Mouse (Mus musculus) left cerebral cortex, adult 2 months (tissue): ENCODE results near the gene Cdc42se2. TPM values are rescaled to one million over a fixed set of nuclear protein-coding genes. Genes with fewer than 3 reads are reported as not detected.

Experiments used
- DNase-seq, 2 experiments: peaks; one replicate each; pipeline ENCODE4 v3.0.0; 2021 to 2022; ENCODE audit warnings: low spot score in 2 of 2, mixed read lengths in 1 of 2; ENCODE audit errors: extremely low spot score in 1 of 2
- H3K27ac ChIP-seq: fragments of 200-600 bp; 2 replicates; pipeline ENCODE4 v1.8.1; 2022
- H3K4me3 ChIP-seq: fragments of 200-600 bp; 2 replicates; pipeline ENCODE4 v1.8.1; 2022
- CTCF ChIP-seq: fragments of 200-600 bp; IDR thresholded peaks from 2 replicates; pipeline ENCODE4 v1.8.1; 2022; ENCODE audit warnings: antibody characterized with exemption, mild to moderate bottlenecking, moderate library complexity
- intact Hi-C: fragments of 180-260 bp; cut with DNase I; formaldehyde crosslinking; loops from one replicate; pipeline ENCODE4 v1.15.1; 2025
- total RNA-seq, 2 experiments: library from RNA; stranded (reverse); gene quantifications; 2 replicates each; pipeline ENCODE4 v1.2.3; 2021

The Cdc42se2 gene
- total RNA-seq, 2 experiments from 2014 or later, result 122 to 126 TPM

DNA sequence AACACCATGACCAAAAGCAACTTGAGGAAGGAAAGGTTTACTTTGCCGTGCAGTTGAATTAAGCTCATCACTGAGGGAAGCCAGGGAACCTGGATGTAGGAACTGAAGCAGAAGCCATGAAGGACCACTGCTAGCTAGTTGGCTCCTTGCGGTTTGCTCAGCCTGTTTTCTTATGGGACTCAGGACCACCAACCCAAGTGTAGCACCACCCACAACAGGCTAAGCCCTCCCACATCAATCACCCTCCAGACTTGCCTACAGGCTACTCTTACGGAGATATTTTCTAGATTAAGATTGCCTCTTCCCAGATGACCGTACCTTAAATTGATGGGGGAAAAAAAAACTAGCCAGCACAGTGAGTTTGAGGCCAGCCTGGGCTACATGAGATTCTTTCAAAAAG is 24.8 kb upstream of the Cdc42se2 start:
- intact Hi-C loops, result no loop called here
- no peak for TF ChIP-seq CTCF
- DNase-seq, result no peak
- Histone ChIP-seq H3K4me3 (no peak overlapping the region), H3K27ac (0 out of 2 replicates have a peak overlapping the region, but pooled peaks have one; percentile 59)

GRCm38 (mm10) chr11:54811054-54811453 is 23.6 kb upstream of the Cdc42se2 start:
- no peak for DNase-seq
- TF ChIP-seq CTCF, result no peak
- intact Hi-C loops, result no loop called here
- no peak overlapping the region for H3K27ac ChIP-seq
- no peak overlapping the region for H3K4me3 ChIP-seq

GRCm38 (mm10) chr11:54809582-54809981 is 22.1 kb upstream of the Cdc42se2 start:
- TF ChIP-seq CTCF, result no peak
- no peak overlapping the region for H3K4me3 ChIP-seq
- no peak overlapping the region for H3K27ac ChIP-seq
- intact Hi-C loops, result no loop called here
- no peak for DNase-seq

- intact Hi-C loops, result no loop called here
- H3K4me3 ChIP-seq, result no peak overlapping the region
- H3K27ac ChIP-seq, result no peak overlapping the region
- no peak for TF ChIP-seq CTCF
- no peak for DNase-seq
These were observed 20.7 kb upstream of the Cdc42se2 start for GRCm38 (mm10) chr11:54808177-54808576.

GRCm38 (mm10) chr11:54807669-54808068 is 20.2 kb upstream of the Cdc42se2 start:
- intact Hi-C loops, result no loop called here
- H3K4me3 ChIP-seq, result no peak overlapping the region
- H3K27ac ChIP-seq, result no peak overlapping the region
- TF ChIP-seq CTCF, result no peak
- DNase-seq, result no peak

DNA sequence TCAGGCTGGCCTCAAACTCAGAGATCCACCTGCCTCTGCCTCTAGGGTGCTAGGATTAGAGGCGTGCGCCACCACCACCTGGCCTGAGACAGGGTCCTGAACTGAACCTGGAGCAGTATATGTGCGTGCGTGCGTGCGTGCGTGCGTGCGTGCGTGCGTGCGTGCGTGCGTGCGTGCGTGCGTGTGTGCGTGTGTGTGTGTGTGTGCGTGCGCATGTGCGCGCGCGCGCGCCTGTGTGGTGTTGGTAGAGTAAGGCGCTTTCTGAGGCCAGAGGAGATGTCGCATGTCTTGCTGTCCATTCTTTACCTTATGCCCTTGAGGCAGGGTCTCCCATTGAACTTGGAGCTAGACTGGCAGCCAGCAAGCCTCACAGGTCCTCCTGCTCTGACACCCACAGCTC is 19.4 kb upstream of the Cdc42se2 start:
- TF ChIP-seq CTCF, result no peak
- no peak overlapping the region for H3K4me3 ChIP-seq
- DNase-seq, result no peak
- no peak overlapping the region for H3K27ac ChIP-seq
- intact Hi-C loops, result no loop called here

- TF ChIP-seq CTCF, result no peak
- intact Hi-C loops, result loop anchor here (1.0 kb wide), 1 partner anchor 28 kb away; no protein-coding TSS in a partner anchor
These were observed 17.7 kb upstream of the Cdc42se2 start for GRCm38 (mm10) chr11:54805196-54805595.

GRCm38 (mm10) chr11:54802621-54803020 is 15.1 kb upstream of the Cdc42se2 start:
- no peak for TF ChIP-seq CTCF
- no peak for DNase-seq
- H3K4me3 ChIP-seq, result no peak overlapping the region
- no peak overlapping the region for H3K27ac ChIP-seq
- intact Hi-C loops, result no loop called here

More at GRCm38 (mm10) chr11:54805196-54805595, 17.7 kb upstream of the Cdc42se2 start:
- H3K27ac ChIP-seq, result no peak overlapping the region
- peak; percentile 70 to 79 for DNase-seq
- H3K4me3 ChIP-seq, result no peak overlapping the region

GRCm38 (mm10) chr11:54801791-54802558 is 14.5 kb upstream of the Cdc42se2 start:
- TF ChIP-seq CTCF, result no peak
- DNase-seq, result no peak
- intact Hi-C loops, result no loop called here

DNA sequence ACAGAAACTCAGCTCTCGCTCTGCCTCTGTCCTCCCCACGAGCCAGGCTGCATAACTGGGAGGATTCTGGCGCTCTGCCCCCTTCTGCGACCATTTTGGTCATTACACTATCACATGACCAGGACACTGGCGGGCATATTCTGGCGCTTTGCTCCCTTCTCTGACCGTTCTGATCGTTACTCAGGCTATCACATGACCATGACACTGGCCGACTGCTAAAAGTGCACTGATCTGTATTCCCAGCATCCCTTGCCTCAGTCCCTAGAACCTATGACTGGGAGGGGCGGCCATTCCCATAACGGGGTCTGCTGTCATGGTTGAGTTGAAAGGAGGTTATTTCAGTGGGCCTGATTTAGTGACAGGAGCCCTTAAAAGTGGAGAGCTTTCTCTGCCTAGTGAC is 9.1 kb upstream of the Cdc42se2 start:
- intact Hi-C loops, result no loop called here
- Histone ChIP-seq H3K27ac (no peak overlapping the region), H3K4me3 (no peak overlapping the region)
- DNase-seq, result no peak
- TF ChIP-seq CTCF, result no peak

More at GRCm38 (mm10) chr11:54801791-54802558, 14.5 kb upstream of the Cdc42se2 start:
- Histone ChIP-seq H3K27ac (no peak overlapping the region), H3K4me3 (no peak overlapping the region)

DNA sequence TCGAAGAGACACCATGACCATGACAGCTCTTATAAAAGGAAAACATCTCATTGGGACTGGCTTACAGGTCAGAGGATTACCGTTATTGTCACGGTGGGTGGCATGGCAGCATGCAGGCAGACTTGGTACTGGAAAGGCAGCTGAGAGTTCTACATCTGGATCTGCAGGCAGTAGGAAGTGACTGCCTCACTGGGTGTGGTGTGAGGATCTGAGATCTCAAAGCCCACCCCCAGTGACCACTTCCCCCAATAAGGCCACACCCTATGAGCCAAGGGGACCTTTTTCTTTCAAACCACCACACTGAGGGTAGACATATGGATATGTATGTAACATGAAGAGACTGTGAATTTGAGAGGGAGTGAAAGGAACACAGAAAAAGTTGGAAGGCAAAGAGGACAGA is 7.2 kb upstream of the Cdc42se2 start:
- no peak for DNase-seq
- Histone ChIP-seq H3K4me3 (no peak overlapping the region), H3K27ac (no peak overlapping the region)
- intact Hi-C loops, result no loop called here
- no peak for TF ChIP-seq CTCF

GRCm38 (mm10) chr11:54793173-54793572 is 5.7 kb upstream of the Cdc42se2 start:
- TF ChIP-seq CTCF, result no peak
- intact Hi-C loops, result no loop called here
- H3K27ac ChIP-seq, result no peak overlapping the region

DNA sequence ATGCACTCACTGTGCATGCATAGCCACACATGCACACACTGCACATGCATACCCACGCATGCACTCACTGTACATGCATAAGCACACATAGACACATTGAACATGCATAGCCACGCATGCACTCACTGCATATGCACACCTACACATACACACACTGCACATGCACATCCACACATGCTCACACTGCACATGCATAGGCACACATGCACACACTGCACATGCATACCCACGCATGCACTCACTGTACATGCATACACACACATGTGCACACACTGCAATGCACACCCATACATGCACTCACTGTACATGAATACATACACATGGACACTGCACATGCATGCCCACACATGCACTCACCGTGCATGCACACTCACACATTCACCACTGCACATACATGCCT is 4.0 kb upstream of the Cdc42se2 start:
- no peak for DNase-seq
- H3K27ac ChIP-seq, result no peak overlapping the region
- intact Hi-C loops, result no loop called here
- no peak overlapping the region for H3K4me3 ChIP-seq
- TF ChIP-seq CTCF, result no peak

More at GRCm38 (mm10) chr11:54793173-54793572, 5.7 kb upstream of the Cdc42se2 start:
- H3K4me3 ChIP-seq, result no peak overlapping the region
- no peak for DNase-seq
